ENCODE assay signal across 17 mouse cellular contexts in genomic region chr5:93236541-93236940, GRCm38 (mm10). TPM values are rescaled to one million over a fixed set of nuclear protein-coding genes. Genes with fewer than 3 reads are reported as not detected.
DNase-seq lines count a peak whose midpoint lies in the region; ATAC-seq and TF ChIP-seq lines count a peak whose summit lies in the region.
"Had no signal": no experiment of that assay in that cellular context is flagged by ENCODE, and none has a peak within 500 bp of the region (broad histone marks: within the 10 kb centered on the region; RNA-seq: fewer than 3 reads in every experiment).

No protein-coding gene starts in this region.

- no peak overlapping the region for H3K4me2 ChIP-seq in forebrain, embryonic 13.5 days
- H3K4me2 ChIP-seq: embryonic facial prominence, embryonic 12.5 days had no signal

- WGBS in cerebellum, adult 2 months: 42% methylated on average over 4 of the region's 4 CpGs
- 84% methylated on average over 4 of the region's 4 CpGs for WGBS in forebrain, embryonic 13.5 days

- DNase-seq in cerebellum, adult 2 months: peak in 1 of 2 experiments; percentile 35
- DNase-seq in cerebellum, postnatal 4 days (ENCODE audit: low spot score in 2 of 2): no peak
- DNase-seq in layer of hippocampus, adult 2 months (ENCODE audit: low spot score in 2 of 2): no peak
- DNase-seq in layer of hippocampus, adult 11-12 months (ENCODE audit: low spot score): no peak
- peak; percentile 78 for DNase-seq in cerebellum, adult 9-10 months
- peak; percentile 47 to 52 for DNase-seq in cerebellum, postnatal 14 days
- DNase-seq in adrenal gland, postnatal 4 days (ENCODE audit: low spot score in 2 of 2): no peak
- DNase-seq: adrenal gland, adult 2 months; adrenal gland, postnatal 10 days; adrenal gland, postnatal 25 days; gastrocnemius, adult 2 months had no signal

- no peak for TF ChIP-seq POLR2A in cerebellum, adult 2 months (IDR thresholded peaks at IDR 0.05; ENCODE audit: borderline replicate concordance, insufficient read depth, low read length)

- H3K9ac ChIP-seq in forebrain, embryonic 13.5 days: no peak overlapping the region
- H3K9ac ChIP-seq: embryonic facial prominence, embryonic 12.5 days had no signal

- peak overlapping the region; percentile 91 for H3K27ac ChIP-seq in cerebellum, adult 2 months (ENCODE audit: insufficient read depth, low read length)
- peak overlapping the region; percentile 84; the same call in 1 of the 2 replicates for H3K27ac ChIP-seq in layer of hippocampus, adult 2 months
- H3K27ac ChIP-seq in forebrain, embryonic 13.5 days: no peak overlapping the region
- H3K27ac ChIP-seq: embryonic facial prominence, embryonic 10.5 days; embryonic facial prominence, embryonic 12.5 days; gastrocnemius, adult 2 months had no signal

- H3K27me3 ChIP-seq in cerebellum, adult 2 months (ENCODE audit: control insufficient read depth, insufficient read depth, low read length): no peaks in the 10 kb centered on the region
- H3K27me3 ChIP-seq in forebrain, embryonic 13.5 days: no peaks in the 10 kb centered on the region
- H3K27me3 ChIP-seq: embryonic facial prominence, embryonic 12.5 days had no signal

- peaks cover 36% of the 10 kb centered on the region; the same call in 1 of the 2 replicates for H3K4me1 ChIP-seq in cerebellum, adult 2 months (ENCODE audit: control insufficient read depth, insufficient read depth, low read length)
- H3K4me1 ChIP-seq in forebrain, embryonic 13.5 days: 0 out of 2 replicates have a peak, but pooled peaks cover 4% of the 10 kb centered on the region
- H3K4me1 ChIP-seq: embryonic facial prominence, embryonic 12.5 days had no signal

- no peak for ATAC-seq in forebrain, embryonic 13.5 days
- ATAC-seq: forebrain, embryonic 16.5 days had no signal

- TF ChIP-seq CTCF in cerebellum, adult 2 months (IDR thresholded peaks at IDR 0.05; ENCODE audit: borderline replicate concordance, insufficient read depth, low read depth, low read length): no peak
- TF ChIP-seq CTCF in layer of hippocampus, adult 2 months (conservative IDR thresholded peaks at IDR 0.05): no peak

- H3K36me3 ChIP-seq in forebrain, embryonic 13.5 days (ENCODE audit: poor library complexity, severe bottlenecking): no peaks in the 10 kb centered on the region
- H3K36me3 ChIP-seq: embryonic facial prominence, embryonic 10.5 days; embryonic facial prominence, embryonic 12.5 days had no signal

- no peaks in the 10 kb centered on the region for H3K9me3 ChIP-seq in forebrain, embryonic 13.5 days (replicated peaks)
- H3K9me3 ChIP-seq: embryonic facial prominence, embryonic 10.5 days; embryonic facial prominence, embryonic 12.5 days had no signal

- no peak overlapping the region for H3K4me3 ChIP-seq in cerebellum, adult 2 months (replicated peaks; ENCODE audit: insufficient read depth, low read depth, low read length)
- H3K4me3 ChIP-seq in layer of hippocampus, adult 2 months: no peak overlapping the region
- H3K4me3 ChIP-seq in forebrain, embryonic 13.5 days: no peak overlapping the region
- H3K4me3 ChIP-seq: embryonic facial prominence, embryonic 10.5 days; embryonic facial prominence, embryonic 12.5 days; gastrocnemius, adult 2 months had no signal

RNA-seq across cellular contexts. Expression of gene 2010109A12Rik, which starts 30.2 kb away (rescaled TPM):
- polyA plus RNA-seq in cerebellum, adult 2 months (2012; rRNA removed): 0.76 and 0.84 TPM in 2 replicates
- 1 to 10 TPM; 1.1 to 1.8 TPM for total RNA-seq in layer of hippocampus, adult 2 months (2021)
- polyA plus RNA-seq in forebrain, embryonic 13.5 days (2015; fragmentation: Nextera tagmentation; extraction: Ambion mirVana): 2.3 and 3.0 TPM in 2 replicates
- total RNA-seq in adrenal gland, postnatal 4 days (2021): 1 to 10 TPM; 1.6 to 2.0 TPM
- polyA plus RNA-seq: adrenal gland, adult 2 months; C2C12; cortical plate, adult 2 months had no signal

RNA-seq across cellular contexts. Expression of gene Ccni, which starts 30.2 kb away (rescaled TPM):
- polyA plus RNA-seq in cerebellum, adult 2 months (2012; rRNA removed): 176 and 183 TPM in 2 replicates
- total RNA-seq in layer of hippocampus, adult 2 months (2021): 100 to 1,000 TPM; 251 to 256 TPM
- 161 and 183 TPM in 2 replicates for polyA plus RNA-seq in forebrain, embryonic 13.5 days (2015; fragmentation: Nextera tagmentation; extraction: Ambion mirVana)
- total RNA-seq in adrenal gland, postnatal 4 days (2021): 100 to 1,000 TPM; 203 to 219 TPM

RNA-seq across cellular contexts. Expression of gene Ccng2, which starts 30.5 kb away (rescaled TPM):
- 47.2 and 48.2 TPM in 2 replicates for polyA plus RNA-seq in cerebellum, adult 2 months (2012; rRNA removed)
- total RNA-seq in layer of hippocampus, adult 2 months (2021): 10 to 100 TPM; 48.2 to 51.5 TPM
- 130 and 141 TPM in 2 replicates for polyA plus RNA-seq in forebrain, embryonic 13.5 days (2015; fragmentation: Nextera tagmentation; extraction: Ambion mirVana)
- total RNA-seq in adrenal gland, postnatal 4 days (2021): 10 to 100 TPM; 38.9 to 40.1 TPM

Comparison
In these comparisons a context has a peak if more than half of its experiments do, and no peak if none do; other contexts are left out.
1. DNase-seq: peak in cerebellum, adult 9-10 months (single experiment) and cerebellum, postnatal 14 days (2 of 2); none in cerebellum, postnatal 4 days (0 of 2), layer of hippocampus, adult 2 months (0 of 2), layer of hippocampus, adult 11-12 months (single experiment) and adrenal gland, postnatal 4 days (0 of 2).